7 mouse cellular contexts compared by ENCODE assay signal in genomic region chrX:12006882-12007753, GRCm38 (mm10).
DNase-seq lines count a peak whose midpoint lies in the region; ATAC-seq lines count a peak whose summit lies in the region.

No protein-coding gene starts in this region.

- peak overlapping the region; percentile 62 for H3K4me2 ChIP-seq in forebrain, embryonic 13.5 days
- peak overlapping the region; percentile 58 for H3K4me2 ChIP-seq in limb, embryonic 11.5 days (ENCODE audit: low read depth, severe bottlenecking)
- peak overlapping the region; percentile 54 for H3K4me2 ChIP-seq in midbrain, embryonic 12.5 days (replicated peaks)

- peak; percentile 74 for DNase-seq in MN1 (ENCODE audit: low spot score)
- DNase-seq in heart, postnatal 4 days: peak; percentile 75
- peak; percentile 79 for DNase-seq in limb, embryonic 11.5 days (ENCODE audit: low spot score)
- DNase-seq in spleen, postnatal 36 days (ENCODE audit: low spot score in 2 of 2): peak; percentile 42 to 43

- ATAC-seq in forebrain, embryonic 13.5 days: peak; percentile 61
- ATAC-seq in limb, embryonic 11.5 days (ENCODE audit: insufficient number of reproducible peaks, low FRiP score, low TSS enrichment, low read depth): peak; percentile 67
- ATAC-seq in midbrain, embryonic 12.5 days (ENCODE audit: low FRiP score, low read depth): peak; percentile 84

- H3K27me3 ChIP-seq in forebrain, embryonic 13.5 days: peaks cover 46% of the 10 kb centered on the region
- H3K27me3 ChIP-seq in limb, embryonic 11.5 days (ENCODE audit: control insufficient read depth, insufficient read depth, low read length): peaks cover 48% of the 10 kb centered on the region
- H3K27me3 ChIP-seq in midbrain, embryonic 12.5 days: peaks cover 70% of the 10 kb centered on the region

- WGBS in forebrain, embryonic 13.5 days: 4% methylated on average over 32 of the region's 75 CpGs
- WGBS in limb, embryonic 11.5 days: 2% methylated on average over 55 of the region's 75 CpGs
- 3% methylated on average over 61 of the region's 75 CpGs for WGBS in midbrain, embryonic 12.5 days

- H3K36me3 ChIP-seq in forebrain, embryonic 13.5 days (ENCODE audit: poor library complexity, severe bottlenecking): no peaks in the 10 kb centered on the region
- H3K36me3 ChIP-seq in limb, embryonic 11.5 days (ENCODE audit: control insufficient read depth, insufficient read depth, low read length): no peaks in the 10 kb centered on the region
- H3K36me3 ChIP-seq in midbrain, embryonic 12.5 days: no peaks in the 10 kb centered on the region

- H3K9me3 ChIP-seq in forebrain, embryonic 13.5 days (replicated peaks): no peaks in the 10 kb centered on the region
- no peaks in the 10 kb centered on the region for H3K9me3 ChIP-seq in limb, embryonic 11.5 days (ENCODE audit: control insufficient read depth, low read length)
- H3K9me3 ChIP-seq in midbrain, embryonic 12.5 days: no peaks in the 10 kb centered on the region

- peak overlapping the region; percentile 69 for H3K9ac ChIP-seq in forebrain, embryonic 13.5 days
- peak overlapping the region; percentile 65 for H3K9ac ChIP-seq in limb, embryonic 11.5 days (ENCODE audit: low read length)
- H3K9ac ChIP-seq in midbrain, embryonic 12.5 days (replicated peaks): peak overlapping the region; percentile 51

- H3K4me3 ChIP-seq in brown adipose tissue, adult 24 weeks (ENCODE audit: insufficient read depth, low read depth, low read length): peak overlapping the region; percentile 62
- H3K4me3 ChIP-seq in forebrain, embryonic 13.5 days: peak overlapping the region; percentile 39
- H3K4me3 ChIP-seq in limb, embryonic 11.5 days (ENCODE audit: low read depth, low read length): peak overlapping the region; percentile 28
- peak overlapping the region; percentile 37 for H3K4me3 ChIP-seq in midbrain, embryonic 12.5 days

- peak overlapping the region; percentile 95 for H3K27ac ChIP-seq in brown adipose tissue, adult 24 weeks (replicated peaks; ENCODE audit: low read depth, low read length)
- H3K27ac ChIP-seq in forebrain, embryonic 13.5 days: peak overlapping the region; percentile 94
- peak overlapping the region; percentile 90 for H3K27ac ChIP-seq in limb, embryonic 11.5 days (replicated peaks; ENCODE audit: low read depth, low read length)
- peak overlapping the region; percentile 92 for H3K27ac ChIP-seq in midbrain, embryonic 12.5 days (replicated peaks)

- H3K4me1 ChIP-seq in brown adipose tissue, adult 24 weeks (ENCODE audit: control insufficient read depth, insufficient read depth, insufficient read length, low read length): peaks cover 12% of the 10 kb centered on the region
- H3K4me1 ChIP-seq in forebrain, embryonic 13.5 days: peaks cover 56% of the 10 kb centered on the region
- H3K4me1 ChIP-seq in limb, embryonic 11.5 days (ENCODE audit: control insufficient read depth, insufficient read depth, low read length): peaks cover 31% of the 10 kb centered on the region
- H3K4me1 ChIP-seq in midbrain, embryonic 12.5 days: peaks cover 43% of the 10 kb centered on the region

Comparison
In these comparisons a context has a peak if more than half of its experiments do, and no peak if none do; other contexts are left out.
1. Peak in every context shown above with its lines: DNase-seq, ATAC-seq, H3K4me3 ChIP-seq and H3K27ac ChIP-seq.